Mouse (Mus musculus): ENCODE results near the gene Cbx2. TPM values are rescaled to one million over a fixed set of nuclear protein-coding genes. Genes with fewer than 3 reads are reported as not detected.

Cbx2 gene
- polyA plus RNA-seq, 1 experiment from 2014 or later = 30.5 TPM

GRCm38 (mm10) chr11:119007461-119008456 is 15.0 kb upstream of the Cbx2 start:
- peak; percentile 89 for ATAC-seq (ENCODE audit: low read depth)
- H3K27ac ChIP-seq (ENCODE audit: low read length) = peak overlapping the region; percentile 4; the same call in 1 of the 2 replicates

GRCm38 (mm10) chr11:119014455-119014854 is 8.3 kb upstream of the Cbx2 start:
- Histone ChIP-seq H3K9ac (ENCODE audit: low read length) (no peak overlapping the region), H3K4me2 (ENCODE audit: low read depth, low read length) (no peak overlapping the region), H3K27ac (ENCODE audit: low read length) (no peak overlapping the region), H3K4me1 (replicated peaks; ENCODE audit: control insufficient read depth, insufficient read depth, low read length) (no peaks in the 10 kb centered on the region), H3K36me3 (ENCODE audit: control insufficient read depth, insufficient read depth, low read length) (no peaks in the 10 kb centered on the region), H3K4me3 (ENCODE audit: low read length) (no peak overlapping the region), H3K9me3 (ENCODE audit: control insufficient read depth, low read length) (no peaks in the 10 kb centered on the region), H3K27me3 (ENCODE audit: control insufficient read depth, insufficient read depth, low read depth, low read length) (no peaks in the 10 kb centered on the region)
- 63% methylated on average over 7 of the region's 7 CpGs for WGBS
- no peak for ATAC-seq (ENCODE audit: low read depth)

More at GRCm38 (mm10) chr11:119007461-119008456, 15.0 kb upstream of the Cbx2 start:
- Histone ChIP-seq H3K4me1 (replicated peaks; ENCODE audit: control insufficient read depth, insufficient read depth, low read length) (0 out of 2 replicates have a peak, but pooled peaks cover 2% of the 10 kb centered on the region), H3K4me2 (ENCODE audit: low read depth, low read length) (peak overlapping the region; percentile 51), H3K9ac (ENCODE audit: low read length) (peak overlapping the region; percentile 53), H3K27me3 (ENCODE audit: control insufficient read depth, insufficient read depth, low read depth, low read length) (no peaks in the 10 kb centered on the region), H3K36me3 (ENCODE audit: control insufficient read depth, insufficient read depth, low read length) (no peaks in the 10 kb centered on the region), H3K9me3 (ENCODE audit: control insufficient read depth, low read length) (no peaks in the 10 kb centered on the region), H3K4me3 (ENCODE audit: low read length) (peak overlapping the region; percentile 48)
- 19% methylated on average over 21 of the region's 21 CpGs for WGBS

- no peak overlapping the region for H3K4me2 ChIP-seq (ENCODE audit: low read depth, low read length)
- WGBS = 66% methylated on average over 7 of the region's 7 CpGs
- no peak overlapping the region for H3K27ac ChIP-seq (ENCODE audit: low read length)
- no peak overlapping the region for H3K9ac ChIP-seq (ENCODE audit: low read length)
- H3K36me3 ChIP-seq (ENCODE audit: control insufficient read depth, insufficient read depth, low read length) = no peaks in the 10 kb centered on the region
- no peak overlapping the region for H3K4me3 ChIP-seq (ENCODE audit: low read length)
- peaks cover 3% of the 10 kb centered on the region for H3K4me1 ChIP-seq (replicated peaks; ENCODE audit: control insufficient read depth, insufficient read depth, low read length)
- H3K27me3 ChIP-seq (ENCODE audit: control insufficient read depth, insufficient read depth, low read depth, low read length) = peaks cover 5% of the 10 kb centered on the region; the same call in 1 of the 2 replicates
- H3K9me3 ChIP-seq (ENCODE audit: control insufficient read depth, low read length) = no peaks in the 10 kb centered on the region
- no peak for ATAC-seq (ENCODE audit: low read depth)
Observed at GRCm38 (mm10) chr11:119017506-119017905, 5.3 kb upstream of the Cbx2 start.

- WGBS = 77% methylated on average over 7 of the region's 7 CpGs
- no peak for ATAC-seq (ENCODE audit: low read depth)
- peaks cover 5% of the 10 kb centered on the region; the same call in 1 of the 2 replicates for H3K27me3 ChIP-seq (ENCODE audit: control insufficient read depth, insufficient read depth, low read depth, low read length)
- peaks cover 28% of the 10 kb centered on the region for H3K4me1 ChIP-seq (replicated peaks; ENCODE audit: control insufficient read depth, insufficient read depth, low read length)
- H3K9me3 ChIP-seq (ENCODE audit: control insufficient read depth, low read length) = no peaks in the 10 kb centered on the region
- no peak overlapping the region for H3K4me3 ChIP-seq (ENCODE audit: low read length)
- no peaks in the 10 kb centered on the region for H3K36me3 ChIP-seq (ENCODE audit: control insufficient read depth, insufficient read depth, low read length)
- no peak overlapping the region for H3K27ac ChIP-seq (ENCODE audit: low read length)
- no peak overlapping the region for H3K9ac ChIP-seq (ENCODE audit: low read length)
- no peak overlapping the region for H3K4me2 ChIP-seq (ENCODE audit: low read depth, low read length)
Observed at GRCm38 (mm10) chr11:119021180-119021579, 1.6 kb upstream of the Cbx2 start.

DNA sequence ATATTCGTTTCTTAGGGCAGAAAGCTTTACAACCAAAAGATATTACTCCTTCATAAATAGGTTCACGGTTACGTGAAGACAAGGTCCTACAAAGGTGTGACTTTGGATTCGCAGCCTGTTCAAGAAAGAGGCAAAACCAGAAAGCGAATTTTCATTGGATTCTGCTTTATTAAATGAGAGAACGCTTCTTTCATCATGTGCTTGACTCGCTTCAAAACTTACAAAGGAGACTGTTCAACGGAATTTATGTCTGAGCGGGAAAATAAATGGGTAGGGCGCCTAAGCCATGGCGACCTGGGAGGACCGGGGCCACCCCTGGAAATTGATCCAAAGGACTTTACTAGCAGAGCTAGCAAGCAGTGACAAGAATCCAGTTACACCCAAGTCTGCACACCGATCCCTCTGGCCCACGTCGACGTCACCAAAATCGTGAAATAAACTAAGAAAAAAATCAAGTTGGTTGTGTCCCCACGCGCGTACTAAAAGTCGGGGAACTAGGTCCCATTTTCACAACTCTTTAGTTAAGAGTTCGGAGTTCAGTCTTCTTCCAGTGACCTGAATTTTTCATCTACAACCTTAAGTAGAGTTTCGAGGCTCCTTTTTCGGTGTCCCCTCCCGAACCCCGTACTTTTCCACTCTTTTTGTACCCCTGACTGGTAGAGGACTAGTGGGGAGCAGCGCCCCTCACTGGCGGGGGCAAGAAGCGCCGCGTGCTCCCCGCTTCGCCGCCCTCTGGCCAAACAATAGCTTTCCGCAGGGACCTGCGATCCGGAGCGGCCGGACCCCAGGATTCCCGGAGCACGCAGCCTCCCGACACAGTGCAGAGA is 481 bp upstream of the Cbx2 start:
- H3K4me3 ChIP-seq (ENCODE audit: low read length) = peak overlapping the region; percentile 88
- H3K36me3 ChIP-seq (ENCODE audit: control insufficient read depth, insufficient read depth, low read length) = peaks cover 5% of the 10 kb centered on the region; the same call in 1 of the 2 replicates
- H3K4me2 ChIP-seq (ENCODE audit: low read depth, low read length) = peak overlapping the region; percentile 89
- no peak for ATAC-seq (ENCODE audit: low read depth)
- WGBS = 4% methylated on average over 42 of the region's 42 CpGs
- H3K9me3 ChIP-seq (ENCODE audit: control insufficient read depth, low read length) = no peaks in the 10 kb centered on the region
- peaks cover 5% of the 10 kb centered on the region; the same call in 1 of the 2 replicates for H3K27me3 ChIP-seq (ENCODE audit: control insufficient read depth, insufficient read depth, low read depth, low read length)
- peak overlapping the region; percentile 90 for H3K9ac ChIP-seq (ENCODE audit: low read length)
- peak overlapping the region; percentile 53 for H3K27ac ChIP-seq (ENCODE audit: low read length)
- peaks cover 29% of the 10 kb centered on the region for H3K4me1 ChIP-seq (replicated peaks; ENCODE audit: control insufficient read depth, insufficient read depth, low read length)

DNA sequence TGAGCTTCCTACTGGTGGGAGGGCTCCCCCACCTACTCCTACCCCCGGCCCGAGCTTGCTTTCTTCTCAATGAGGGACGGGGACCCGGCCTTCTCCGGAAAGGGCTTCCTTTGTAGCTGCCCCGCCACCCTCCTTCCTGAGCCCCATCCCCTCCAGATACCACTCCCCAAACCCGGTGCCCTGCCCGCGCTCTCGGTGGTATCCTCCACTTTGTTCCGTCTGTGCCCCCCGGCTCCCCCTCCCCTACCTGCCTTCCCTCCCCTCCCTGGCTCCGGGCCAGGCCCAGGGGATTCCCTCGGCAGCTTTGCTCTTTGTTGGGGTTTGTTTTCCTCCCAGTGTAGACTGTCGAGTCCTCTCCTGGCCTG is 836 bp downstream of the Cbx2 start:
- H3K36me3 ChIP-seq (ENCODE audit: control insufficient read depth, insufficient read depth, low read length) = peaks cover 17% of the 10 kb centered on the region
- H3K27me3 ChIP-seq (ENCODE audit: control insufficient read depth, insufficient read depth, low read depth, low read length) = peaks cover 5% of the 10 kb centered on the region; the same call in 1 of the 2 replicates
- WGBS = under 1% methylated on average over 15 of the region's 15 CpGs
- peak overlapping the region; percentile 90 for H3K9ac ChIP-seq (ENCODE audit: low read length)
- ATAC-seq (ENCODE audit: low read depth) = no peak; the same call in 1 of the 2 replicates
- H3K4me3 ChIP-seq (ENCODE audit: low read length) = peak overlapping the region; percentile 88
- H3K27ac ChIP-seq (ENCODE audit: low read length) = peak overlapping the region; percentile 89
- peak overlapping the region; percentile 89 for H3K4me2 ChIP-seq (ENCODE audit: low read depth, low read length)
- H3K9me3 ChIP-seq (ENCODE audit: control insufficient read depth, low read length) = no peaks in the 10 kb centered on the region
- H3K4me1 ChIP-seq (replicated peaks; ENCODE audit: control insufficient read depth, insufficient read depth, low read length) = peaks cover 29% of the 10 kb centered on the region

DNA sequence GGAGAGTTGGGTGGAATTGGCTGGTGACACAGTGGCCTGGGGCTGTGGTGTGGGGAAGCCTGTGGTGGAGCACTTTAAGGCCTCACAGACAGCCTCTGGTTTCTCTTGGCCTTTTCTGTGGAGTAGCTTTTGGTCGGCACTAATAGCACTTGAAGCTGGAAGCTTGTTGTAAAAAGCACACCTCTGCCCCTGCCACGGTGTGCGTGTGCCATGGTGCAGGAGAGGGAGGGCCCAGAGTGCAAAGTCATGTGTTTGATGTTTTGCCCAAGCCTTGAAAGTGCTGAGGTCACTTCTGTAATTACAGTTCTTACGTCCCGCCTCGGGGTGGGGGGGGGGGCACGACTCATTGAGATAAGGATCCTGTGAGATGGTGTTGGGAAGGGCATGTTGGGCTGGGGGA is 1.5 kb downstream of the Cbx2 start:
- Histone ChIP-seq H3K27ac (ENCODE audit: low read length) (peak overlapping the region; percentile 89), H3K4me2 (ENCODE audit: low read depth, low read length) (peak overlapping the region; percentile 89), H3K36me3 (ENCODE audit: control insufficient read depth, insufficient read depth, low read length) (peaks cover 24% of the 10 kb centered on the region), H3K4me3 (ENCODE audit: low read length) (peak overlapping the region; percentile 88), H3K4me1 (replicated peaks; ENCODE audit: control insufficient read depth, insufficient read depth, low read length) (peaks cover 29% of the 10 kb centered on the region), H3K27me3 (ENCODE audit: control insufficient read depth, insufficient read depth, low read depth, low read length) (peaks cover 5% of the 10 kb centered on the region; the same call in 1 of the 2 replicates), H3K9ac (ENCODE audit: low read length) (peak overlapping the region; percentile 90), H3K9me3 (ENCODE audit: control insufficient read depth, low read length) (no peaks in the 10 kb centered on the region)
- WGBS = 0% methylated on average over 7 of the region's 7 CpGs
- ATAC-seq (ENCODE audit: low read depth) = no peak

GRCm38 (mm10) chr11:119026203-119026602 is 3.4 kb downstream of the Cbx2 start:
- Histone ChIP-seq H3K4me1 (replicated peaks; ENCODE audit: control insufficient read depth, insufficient read depth, low read length) (peaks cover 29% of the 10 kb centered on the region), H3K4me3 (ENCODE audit: low read length) (no peak overlapping the region), H3K9ac (ENCODE audit: low read length) (no peak overlapping the region), H3K27me3 (ENCODE audit: control insufficient read depth, insufficient read depth, low read depth, low read length) (peaks cover under 1% of the 10 kb centered on the region; the same call in 1 of the 2 replicates), H3K36me3 (ENCODE audit: control insufficient read depth, insufficient read depth, low read length) (peaks cover 35% of the 10 kb centered on the region), H3K9me3 (ENCODE audit: control insufficient read depth, low read length) (no peaks in the 10 kb centered on the region), H3K4me2 (ENCODE audit: low read depth, low read length) (peak overlapping the region; percentile 3; the same call in 1 of the 2 replicates), H3K27ac (ENCODE audit: low read length) (no peak overlapping the region)
- WGBS = 35% methylated on average over 12 of the region's 12 CpGs
- ATAC-seq (ENCODE audit: low read depth) = no peak
